Mouse (Mus musculus): ENCODE data around the gene Prkcz. TPM values are rescaled to one million over a fixed set of nuclear protein-coding genes. Genes with fewer than 3 reads are reported as not detected.
A peak's percentile ranks its signal among the peaks of the same experiment; 100 is the strongest.

Gene Prkcz
- total RNA-seq, 2 experiments from 2014 or later = 123 to 138 TPM

- no peak for DNase-seq (ENCODE audit: low spot score in 2 of 2)
Observed at GRCm38 (mm10) chr4:155284521-155285379, 76.4 kb downstream of the Prkcz start.

- DNase-seq (ENCODE audit: low spot score in 2 of 2) = no peak
Observed at GRCm38 (mm10) chr4:155283585-155283984, 77.6 kb downstream of the Prkcz start.

- no peak for DNase-seq (ENCODE audit: low spot score in 2 of 2)
Observed at GRCm38 (mm10) chr4:155283001-155283503, 78.1 kb downstream of the Prkcz start.

- no peak for DNase-seq (ENCODE audit: low spot score in 2 of 2)
Observed at GRCm38 (mm10) chr4:155282231-155282630, 78.9 kb downstream of the Prkcz start.

GRCm38 (mm10) chr4:155281652-155282051 lies 79.5 kb downstream of the Prkcz start:
- no peak for DNase-seq (ENCODE audit: low spot score in 2 of 2)

GRCm38 (mm10) chr4:155281227-155281626 lies 79.9 kb downstream of the Prkcz start:
- DNase-seq (ENCODE audit: low spot score in 2 of 2) = no peak

- DNase-seq (ENCODE audit: low spot score in 2 of 2) = no peak
Observed at GRCm38 (mm10) chr4:155280768-155281121, 80.4 kb downstream of the Prkcz start.

- no peak for DNase-seq (ENCODE audit: low spot score in 2 of 2)
Observed at GRCm38 (mm10) chr4:155279926-155280767, 81.0 kb downstream of the Prkcz start.

GRCm38 (mm10) chr4:155279054-155279453 lies 82.1 kb downstream of the Prkcz start:
- DNase-seq (ENCODE audit: low spot score in 2 of 2) = no peak

GRCm38 (mm10) chr4:155277963-155278362 lies 83.2 kb downstream of the Prkcz start:
- no peak for DNase-seq (ENCODE audit: low spot score in 2 of 2)

- DNase-seq (ENCODE audit: low spot score in 2 of 2) = no peak
Observed at GRCm38 (mm10) chr4:155274851-155275250, 86.3 kb downstream of the Prkcz start.

GRCm38 (mm10) chr4:155274451-155274850 lies 86.7 kb downstream of the Prkcz start:
- DNase-seq (ENCODE audit: low spot score in 2 of 2) = no peak

GRCm38 (mm10) chr4:155268382-155268781 lies 92.8 kb downstream of the Prkcz start:
- DNase-seq (ENCODE audit: low spot score in 2 of 2) = peak; percentile 79 to 83

- no peak for DNase-seq (ENCODE audit: low spot score in 2 of 2)
Observed at GRCm38 (mm10) chr4:155267639-155268175, 93.5 kb downstream of the Prkcz start.

- no peak for DNase-seq (ENCODE audit: low spot score in 2 of 2)
Observed at GRCm38 (mm10) chr4:155267047-155267543, 94.1 kb downstream of the Prkcz start.

- no peak for DNase-seq (ENCODE audit: low spot score in 2 of 2)
Observed at GRCm38 (mm10) chr4:155264521-155265321, 96.4 kb downstream of the Prkcz start.

- no peak for DNase-seq (ENCODE audit: low spot score in 2 of 2)
Observed at GRCm38 (mm10) chr4:155252253-155252652, 108.9 kb downstream of the Prkcz start.

- DNase-seq (ENCODE audit: low spot score in 2 of 2) = no peak
Observed at GRCm38 (mm10) chr4:155251147-155251546, 110.0 kb downstream of the Prkcz start.

GRCm38 (mm10) chr4:155250361-155251117 lies 110.6 kb downstream of the Prkcz start:
- DNase-seq (ENCODE audit: low spot score in 2 of 2) = peak; percentile 41 to 53

All from layer of hippocampus, postnatal 10 days (tissue).